21 mouse cellular contexts compared by ENCODE assay signal in genomic region chr10:82851751-82852150, GRCm38 (mm10). TPM values are rescaled to one million over a fixed set of nuclear protein-coding genes. Genes with fewer than 3 reads are reported as not detected.
A peak's percentile ranks its signal among the peaks of the same experiment; 100 is the strongest.
DNase-seq lines count a peak whose midpoint lies in the region; ATAC-seq and TF ChIP-seq lines count a peak whose summit lies in the region.
"Had no signal": no experiment of that assay in that cellular context is flagged by ENCODE, and none has a peak within 500 bp of the region (broad histone marks: within the 10 kb centered on the region; RNA-seq: fewer than 3 reads in every experiment).

No protein-coding gene starts in this region.

- no peak for ATAC-seq in CD4-positive, CD25-positive, alpha-beta regulatory T cell, adult 4 months
- ATAC-seq: forebrain, embryonic 16.5 days; intestine, embryonic 16.5 days had no signal

- TF ChIP-seq CTCF in C2C12 (IDR thresholded peaks at IDR 0.05; ENCODE audit: control insufficient read depth, insufficient read depth, insufficient read length) = no peak

- no peaks in the 10 kb centered on the region for H3K27me3 ChIP-seq in C2C12 (ENCODE audit: control insufficient read depth, insufficient read depth, insufficient read length)
- H3K27me3 ChIP-seq: embryonic facial prominence, embryonic 13.5 days; forebrain, embryonic 12.5 days; heart, embryonic 12.5 days; hindbrain, embryonic 15.5 days had no signal

- H3K79me3 ChIP-seq in C2C12 (ENCODE audit: low read depth) = no peaks in the 10 kb centered on the region

- peak overlapping the region; percentile 24 for H3ac ChIP-seq in C2C12 (ENCODE audit: control insufficient read depth, insufficient read length, low read depth)

- DNase-seq in adrenal gland, postnatal 10 days = peak; percentile 16
- DNase-seq in adrenal gland, adult 18-20 months (ENCODE audit: low spot score in 2 of 2) = no peak
- peak; percentile 42 for DNase-seq in 3134 (ENCODE audit: extremely low read depth, insufficient read length, low spot score)
- peak; percentile 48 for DNase-seq in NIH3T3 (ENCODE audit: low read depth)
- no peak for DNase-seq in left cerebral cortex, postnatal 36 days (ENCODE audit: low spot score in 2 of 2)
- DNase-seq in cerebellum, adult 8-10 months = no peak
- DNase-seq: B cell, adult 2 months; cerebellum, adult 11-12 months; cerebellum, adult 9-11 months; cerebellum, postnatal 36 days; gastrocnemius, postnatal 14 days; heart, postnatal 36 days; kidney, adult 2 months had no signal

- intact Hi-C loops in left cerebral cortex, postnatal 36 days (cut with DNase I) = no loop called here

- no peaks in the 10 kb centered on the region for H3K79me2 ChIP-seq in C2C12 (ENCODE audit: control insufficient read depth, insufficient read depth)

- H3K4me3 ChIP-seq in C2C12 (ENCODE audit: insufficient read depth, poor library complexity, severe bottlenecking) = no peak overlapping the region
- H3K4me3 ChIP-seq: embryonic facial prominence, embryonic 13.5 days; forebrain, embryonic 12.5 days; heart, embryonic 12.5 days; hindbrain, embryonic 15.5 days had no signal

- no peaks in the 10 kb centered on the region for H3K36me3 ChIP-seq in C2C12 (ENCODE audit: control insufficient read depth, insufficient read depth)
- H3K36me3 ChIP-seq: embryonic facial prominence, embryonic 13.5 days; forebrain, embryonic 12.5 days; heart, embryonic 12.5 days; hindbrain, embryonic 15.5 days had no signal

TF ChIP-seq in C2C12, 6 proteins besides CTCF, POLR2A, EP300 and RAD21:
- TF ChIP-seq MAX (IDR thresholded peaks at IDR 0.05) (no peak), MYOG (IDR thresholded peaks at IDR 0.05; ENCODE audit: control insufficient read depth, extremely low read depth, insufficient read length) (no peak), MYOD1 (IDR thresholded peaks at IDR 0.05; ENCODE audit: control insufficient read depth, insufficient read length, low read depth) (no peak), FOSL1 (IDR thresholded peaks at IDR 0.05; ENCODE audit: insufficient read depth, low read length, poor library complexity, severe bottlenecking) (peak; percentile 77)

RNA-seq across cellular contexts. Expression of gene Eid3, which starts 14.7 kb away (rescaled TPM):
- 1 to 10 TPM; 1.7 to 4.2 TPM for total RNA-seq in adrenal gland, postnatal 10 days (2021)
- 1 to 10 TPM; 1.4 to 2.0 TPM for total RNA-seq in adrenal gland, adult 18-20 months (2021)
- 1.3 TPM for polyA plus RNA-seq in C2C12 (2012; fragmentation: generic; extraction: Trizol)
- total RNA-seq in left cerebral cortex, postnatal 36 days (2021) = 1 to 10 TPM; 1.5 to 3.0 TPM
- polyA plus RNA-seq in CD4-positive, CD25-positive, alpha-beta regulatory T cell, adult 4 months (2017; shearing (Covaris generic)) = under 1 TPM; 0.58 to 0.98 TPM

RNA-seq across cellular contexts. Expression of gene Txnrd1, which starts 18.0 kb away (rescaled TPM):
- total RNA-seq in adrenal gland, postnatal 10 days (2021) = 10 to 100 TPM; 88.4 to 96.8 TPM
- total RNA-seq in adrenal gland, adult 18-20 months (2021) = 100 to 1,000 TPM in 1 of 2 experiments, 10 to 100 TPM in 1; 86.4 to 142 TPM
- polyA plus RNA-seq in C2C12 (2012; fragmentation: generic; extraction: Trizol) = 172 TPM
- 10 to 100 TPM; 43.0 to 50.9 TPM for total RNA-seq in left cerebral cortex, postnatal 36 days (2021)
- 10 to 100 TPM; 17.5 to 20.6 TPM for polyA plus RNA-seq in CD4-positive, CD25-positive, alpha-beta regulatory T cell, adult 4 months (2017; shearing (Covaris generic))

Comparison
In these comparisons a context has a peak if more than half of its experiments do, and no peak if none do; other contexts are left out.
1. DNase-seq: peak in adrenal gland, postnatal 10 days (single experiment), 3134 (single experiment) and NIH3T3 (single experiment); none in adrenal gland, adult 18-20 months (0 of 2), left cerebral cortex, postnatal 36 days (0 of 2) and cerebellum, adult 8-10 months (single experiment).